Mouse (Mus musculus) mesoderm, embryonic 11.5 days (tissue): ENCODE measurements around the gene Kcnj11.

Source experiments
- DNase-seq: peaks from one replicate; pipeline ENCODE4 v3.0.0-alpha.2; 2012; ENCODE audit warnings: low read depth, low spot score

Gene Kcnj11

GRCm38 (mm10) chr7:46100563-46100962 is at the start of gene Kcnj11:
Kcnj11 (minus strand) TSS chr7:46100764.
- DNase-seq, result peak; percentile 90

GRCm38 (mm10) chr7:46147417-46147816 is 46.9 kb upstream of the Kcnj11 start:
- DNase-seq, result no peak

- no peak for DNase-seq
These were observed 46.2 kb upstream of the Kcnj11 start for GRCm38 (mm10) chr7:46146675-46147308.

GRCm38 (mm10) chr7:46144061-46144460 is 43.5 kb upstream of the Kcnj11 start:
- DNase-seq, result no peak

GRCm38 (mm10) chr7:46138329-46138930 is 37.9 kb upstream of the Kcnj11 start:
- DNase-seq, result peak; percentile 66

- no peak for DNase-seq
These were observed 33.3 kb upstream of the Kcnj11 start for GRCm38 (mm10) chr7:46133858-46134257.

- no peak for DNase-seq
These were observed 31.7 kb upstream of the Kcnj11 start for GRCm38 (mm10) chr7:46132229-46132628.

- DNase-seq, result no peak
These were observed 31.2 kb upstream of the Kcnj11 start for GRCm38 (mm10) chr7:46131806-46132205.

GRCm38 (mm10) chr7:46131266-46131665 is 30.7 kb upstream of the Kcnj11 start:
- no peak for DNase-seq

GRCm38 (mm10) chr7:46130723-46131122 is 30.2 kb upstream of the Kcnj11 start:
- no peak for DNase-seq

GRCm38 (mm10) chr7:46129463-46130179 is 29.1 kb upstream of the Kcnj11 start:
- no peak for DNase-seq

GRCm38 (mm10) chr7:46128196-46128595 is 27.6 kb upstream of the Kcnj11 start:
- peak; percentile 59 for DNase-seq

GRCm38 (mm10) chr7:46125340-46125739 is 24.8 kb upstream of the Kcnj11 start:
- DNase-seq, result no peak

- no peak for DNase-seq
These were observed 23.9 kb upstream of the Kcnj11 start for GRCm38 (mm10) chr7:46124460-46124859.

GRCm38 (mm10) chr7:46122964-46123363 is 22.4 kb upstream of the Kcnj11 start:
- DNase-seq, result peak; percentile 49

- DNase-seq, result no peak
These were observed 16.5 kb upstream of the Kcnj11 start for GRCm38 (mm10) chr7:46117035-46117434.

- no peak for DNase-seq
These were observed 15.6 kb upstream of the Kcnj11 start for GRCm38 (mm10) chr7:46116118-46116581.

GRCm38 (mm10) chr7:46113435-46113834 is 12.9 kb upstream of the Kcnj11 start:
- DNase-seq, result peak; percentile 50

GRCm38 (mm10) chr7:46111938-46112337 is 11.4 kb upstream of the Kcnj11 start:
- DNase-seq, result no peak

- no peak for DNase-seq
These were observed 10.8 kb upstream of the Kcnj11 start for GRCm38 (mm10) chr7:46111212-46111817.

- no peak for DNase-seq
These were observed 9.5 kb upstream of the Kcnj11 start for GRCm38 (mm10) chr7:46110079-46110478.

GRCm38 (mm10) chr7:46105484-46105883 is 4.9 kb upstream of the Kcnj11 start:
- no peak for DNase-seq
